Mouse (Mus musculus) mouse embryonic stem cell (cell line): ENCODE measurements around the gene Wwc1.

Experiments used
- in situ Hi-C, 2 experiments: fragments of 300-500 bp; cut with MboI; formaldehyde crosslinking; loops; 1 replicate in 1 of 2; 3 replicates in 1 of 2; pipeline ENCODE4 v1.14.3; 2019 to 2020; ENCODE audit warnings: low sequenced_read_pairs in 2 of 2, low pct_unique_long_range_greater_than_20kb in 1 of 2, mixed read lengths in 1 of 2; ENCODE audit not compliant: unreplicated experiment in 1 of 2

Gene Wwc1

GRCm38 (mm10) chr11:35915546-35915945, 64.8 kb downstream of the Wwc1 start:
- in situ Hi-C loops: no loop called here

- in situ Hi-C loops: no loop called here
Measured at GRCm38 (mm10) chr11:35913418-35914044, 66.8 kb downstream of the Wwc1 start.

DNA sequence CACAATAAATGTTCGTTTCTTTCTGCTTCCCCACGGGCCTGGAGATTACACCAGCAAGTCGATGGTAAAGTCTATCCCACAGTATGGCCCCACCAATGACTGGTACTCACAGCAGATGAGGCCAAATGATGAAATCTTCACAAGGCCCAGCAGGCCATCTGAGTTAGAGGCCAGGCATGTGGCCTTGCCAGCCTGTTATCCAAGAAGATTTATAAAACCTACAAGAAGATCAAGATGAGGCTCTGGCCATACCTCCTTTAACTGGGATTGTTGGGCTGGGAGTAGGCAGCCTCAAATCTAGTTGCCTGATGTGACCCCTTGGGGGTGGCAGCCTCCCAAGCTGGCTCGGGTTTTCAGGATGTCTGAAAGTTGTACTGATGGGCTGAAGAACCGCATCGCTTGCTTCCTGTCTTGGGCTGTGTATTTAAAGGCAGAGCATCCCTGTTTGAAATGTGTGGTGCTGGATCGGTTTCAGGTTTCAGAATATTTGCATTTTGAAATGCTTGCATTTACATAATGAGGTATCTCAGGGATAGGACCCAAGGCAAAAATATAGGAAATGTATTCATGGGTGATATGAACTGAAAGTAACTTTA, 75.3 kb downstream of the Wwc1 start:
- in situ Hi-C loops: no loop called here

GRCm38 (mm10) chr11:35903079-35903478, 77.2 kb downstream of the Wwc1 start:
- in situ Hi-C loops: no loop called here

DNA sequence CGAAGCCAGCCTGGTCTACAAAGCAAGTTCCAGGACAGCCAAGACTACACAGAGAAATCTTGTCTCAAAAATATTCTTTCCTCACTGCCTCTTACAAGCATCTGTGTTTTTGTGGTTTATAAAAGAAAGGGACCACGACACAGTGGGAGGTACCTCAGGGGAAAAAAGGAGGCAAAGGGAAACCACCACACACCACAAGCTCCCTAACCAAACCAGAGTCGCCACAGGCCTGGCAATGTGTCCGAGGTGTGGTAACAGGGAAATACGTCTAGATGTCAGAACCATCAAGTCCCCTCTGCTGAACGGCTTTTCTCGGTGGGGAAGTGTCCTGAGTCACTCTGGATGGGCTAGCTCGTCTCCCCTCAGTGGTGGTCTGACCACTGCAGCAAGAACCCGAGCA, 80.4 kb downstream of the Wwc1 start:
- in situ Hi-C loops: no loop called here

- in situ Hi-C loops: no loop called here
Measured at GRCm38 (mm10) chr11:35893454-35893853, 86.9 kb downstream of the Wwc1 start.

GRCm38 (mm10) chr11:35893018-35893421, 87.3 kb downstream of the Wwc1 start:
- in situ Hi-C loops: no loop called here

GRCm38 (mm10) chr11:35892293-35892692, 88.0 kb downstream of the Wwc1 start:
- in situ Hi-C loops: no loop called here

DNA sequence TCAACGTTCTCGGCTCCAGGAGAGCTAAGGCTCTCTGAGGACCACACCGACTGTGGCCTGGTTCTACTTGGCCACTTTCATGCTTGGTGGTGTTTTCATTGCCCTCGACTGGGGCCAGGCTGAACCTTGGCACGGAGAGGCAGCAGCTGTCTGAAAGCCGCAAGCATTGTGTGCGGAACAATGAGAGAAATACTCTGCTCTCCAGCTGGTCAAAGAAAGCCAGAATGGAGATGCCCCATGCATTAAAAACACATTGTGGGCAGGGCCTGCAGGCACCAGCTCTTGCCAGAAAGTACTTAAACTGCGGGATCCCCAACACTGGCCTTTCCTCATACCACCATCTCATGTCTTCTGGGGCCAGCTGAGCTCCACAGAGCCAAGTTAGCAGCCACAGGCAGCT, 91.5 kb downstream of the Wwc1 start:
- in situ Hi-C loops: no loop called here

- in situ Hi-C loops: no loop called here
Measured at GRCm38 (mm10) chr11:35882777-35883176, 97.5 kb downstream of the Wwc1 start.

- in situ Hi-C loops: no loop called here
Measured at GRCm38 (mm10) chr11:35878559-35878897, 101.8 kb downstream of the Wwc1 start.

DNA sequence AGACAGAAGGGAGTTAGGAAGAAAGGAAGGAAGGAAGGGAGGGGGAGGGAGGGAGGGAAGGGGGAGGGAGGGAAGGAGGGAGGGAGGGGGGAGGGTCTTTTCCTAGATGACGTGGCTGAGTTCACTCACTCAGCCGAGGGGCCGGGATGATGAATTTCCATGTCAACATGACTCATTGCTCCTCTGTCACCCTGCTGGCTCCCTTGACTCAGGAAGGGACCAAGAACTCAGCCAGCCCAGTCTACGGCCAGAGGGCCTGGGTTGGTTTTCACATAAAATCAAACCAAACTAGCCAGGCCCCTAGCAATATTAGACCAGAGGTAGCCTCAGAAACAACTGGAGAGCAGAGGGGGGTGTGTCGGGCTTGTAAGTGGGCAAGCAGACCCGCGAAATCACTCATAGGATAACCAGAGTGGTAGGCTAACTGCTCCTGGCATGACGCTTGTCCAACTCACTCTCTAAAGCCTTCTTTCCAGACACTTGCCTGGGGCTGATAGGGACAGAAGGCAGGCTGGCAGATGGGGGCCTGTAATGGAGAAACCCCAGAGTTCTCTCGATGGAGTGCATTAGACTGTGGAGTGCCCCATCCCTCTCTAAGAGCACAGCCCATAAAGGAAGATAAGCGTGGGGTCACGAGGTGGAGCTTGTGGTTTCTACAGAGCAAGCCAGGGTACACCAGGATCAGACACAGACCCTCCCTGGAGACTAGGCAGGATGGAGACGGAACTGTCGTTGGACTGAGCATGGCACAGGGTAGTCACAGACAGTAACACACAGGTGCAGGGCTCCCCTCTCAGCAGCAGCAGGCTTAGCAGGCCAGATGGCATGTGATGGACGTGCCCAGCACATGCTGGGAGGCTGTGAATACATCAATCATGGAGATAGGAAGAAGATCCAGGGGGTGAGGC, 102.4 kb downstream of the Wwc1 start:
- in situ Hi-C loops: no loop called here

GRCm38 (mm10) chr11:35873624-35874244, 106.6 kb downstream of the Wwc1 start:
- in situ Hi-C loops: no loop called here

- in situ Hi-C loops: no loop called here
Measured at GRCm38 (mm10) chr11:35870961-35871360, 109.4 kb downstream of the Wwc1 start.

GRCm38 (mm10) chr11:35866140-35866539, 114.2 kb downstream of the Wwc1 start:
- in situ Hi-C loops: no loop called here

DNA sequence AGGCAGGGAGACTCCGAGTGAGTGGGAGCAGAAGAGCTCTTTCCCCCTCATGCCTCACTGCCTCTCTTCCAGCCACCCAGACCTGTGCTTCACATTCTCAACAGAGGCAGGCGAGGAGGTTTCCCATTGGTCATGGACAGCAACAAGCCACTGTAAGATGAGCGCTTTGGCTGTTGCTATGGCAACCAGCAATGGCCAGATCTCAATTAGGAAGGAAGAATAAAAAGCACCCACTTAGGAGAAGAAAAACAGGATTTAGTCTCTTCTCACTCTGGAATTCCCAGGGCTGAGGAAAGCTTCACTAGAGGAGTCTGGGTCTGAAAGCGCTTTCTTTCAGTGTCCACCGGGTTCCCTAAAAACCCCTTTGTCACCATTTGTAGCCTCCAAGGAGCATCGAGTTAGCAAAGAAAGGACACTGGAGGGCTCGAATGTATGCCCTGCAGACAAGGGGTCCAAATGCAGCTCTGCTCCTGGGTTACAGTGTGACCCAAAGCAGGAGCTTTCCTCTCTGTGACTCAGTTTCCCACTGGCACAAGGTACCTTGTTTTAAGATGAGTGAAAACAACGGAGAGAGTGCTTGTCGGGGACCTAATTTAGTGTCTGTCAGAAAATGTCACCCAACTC, 115.2 kb downstream of the Wwc1 start:
- in situ Hi-C loops: loop anchor here in 1 of 2 experiments (5.0 kb wide), 1 partner anchor 142 kb away; no protein-coding TSS in a partner anchor

GRCm38 (mm10) chr11:35863653-35864052, 116.7 kb downstream of the Wwc1 start:
- in situ Hi-C loops: loop anchor here in 1 of 2 experiments (5.0 kb wide), 1 partner anchor 144 kb away; no protein-coding TSS in a partner anchor

- in situ Hi-C loops: no loop called here
Measured at GRCm38 (mm10) chr11:35857395-35858067, 122.8 kb downstream of the Wwc1 start.
